8 mouse cellular contexts compared by ENCODE assay signal in genomic region chr19:6952712-6953037, GRCm38 (mm10). TPM values are rescaled to one million over a fixed set of nuclear protein-coding genes. Genes with fewer than 3 reads are reported as not detected.
A peak's percentile ranks its signal among the peaks of the same experiment; 100 is the strongest.
DNase-seq lines count a peak whose midpoint lies in the region; ATAC-seq and TF ChIP-seq lines count a peak whose summit lies in the region.

No protein-coding gene starts in this region.

- WGBS in forebrain, embryonic 16.5 days = 28% methylated on average over 3 of the region's 3 CpGs
- 17% methylated on average over 3 of the region's 3 CpGs for WGBS in intestine, embryonic 14.5 days
- 0% methylated on average over 3 of the region's 3 CpGs for WGBS in liver, embryonic 14.5 days (ENCODE audit: insufficient replicate concordance)
- WGBS in olfactory bulb, adult 2 months = 13% methylated on average over 3 of the region's 3 CpGs

- H3K27ac ChIP-seq in left cerebral cortex, adult 2 months = peak overlapping the region; percentile 96
- no peak overlapping the region; the same call in 1 of the 2 replicates for H3K27ac ChIP-seq in forebrain, embryonic 16.5 days (ENCODE audit: low read length)
- H3K27ac ChIP-seq in intestine, embryonic 14.5 days (ENCODE audit: low read depth) = peak overlapping the region; percentile 92
- peak overlapping the region; percentile 86; the same call in 1 of the 2 replicates for H3K27ac ChIP-seq in liver, embryonic 14.5 days
- H3K27ac ChIP-seq in olfactory bulb, adult 2 months (ENCODE audit: insufficient read depth, low read depth, low read length) = peak overlapping the region; percentile 76

- no peaks in the 10 kb centered on the region for H3K36me3 ChIP-seq in forebrain, embryonic 16.5 days (ENCODE audit: control insufficient read depth, insufficient read depth)
- peaks cover 50% of the 10 kb centered on the region for H3K36me3 ChIP-seq in intestine, embryonic 14.5 days (ENCODE audit: control insufficient read depth, insufficient read depth, low read length)
- H3K36me3 ChIP-seq in liver, embryonic 14.5 days (replicated peaks; ENCODE audit: control insufficient read depth, insufficient read depth, low read depth) = no peaks in the 10 kb centered on the region

- no peaks in the 10 kb centered on the region for H3K9me3 ChIP-seq in forebrain, embryonic 16.5 days (ENCODE audit: control insufficient read depth, low read length)
- no peaks in the 10 kb centered on the region for H3K9me3 ChIP-seq in intestine, embryonic 14.5 days (ENCODE audit: control insufficient read depth, low read length)
- H3K9me3 ChIP-seq in liver, embryonic 14.5 days (ENCODE audit: control insufficient read depth, low read length) = no peaks in the 10 kb centered on the region

- H3K4me1 ChIP-seq in forebrain, embryonic 16.5 days (replicated peaks; ENCODE audit: control insufficient read depth, insufficient read depth, low read length) = peaks cover 17% of the 10 kb centered on the region
- H3K4me1 ChIP-seq in intestine, embryonic 14.5 days (replicated peaks; ENCODE audit: control insufficient read depth, insufficient read depth, low read length) = peaks cover 20% of the 10 kb centered on the region
- H3K4me1 ChIP-seq in liver, embryonic 14.5 days (replicated peaks; ENCODE audit: control insufficient read depth in 2 of 2, insufficient read depth in 2 of 2, low read length in 1 of 2) = peaks cover 13 to 19% of the 10 kb centered on the region in 2 experiments
- peaks cover 10% of the 10 kb centered on the region for H3K4me1 ChIP-seq in olfactory bulb, adult 2 months (ENCODE audit: control insufficient read depth, insufficient read depth, low read length)

- no peak for ATAC-seq in forebrain, embryonic 16.5 days
- ATAC-seq in intestine, embryonic 14.5 days (replicated peaks; ENCODE audit: low FRiP score, low TSS enrichment, low read depth) = no peak
- ATAC-seq in liver, embryonic 14.5 days (ENCODE audit: insufficient read depth) = no peak; the same call in 1 of the 2 replicates
- no peak for ATAC-seq in megakaryocyte progenitor cell, adult 5-6 weeks (replicated peaks; ENCODE audit: poor library complexity)

- TF ChIP-seq EP300 in liver, embryonic 14.5 days (IDR thresholded peaks at IDR 0.05; ENCODE audit: low read depth) = no peak

- H3K4me2 ChIP-seq in forebrain, embryonic 16.5 days (ENCODE audit: low read length) = peak overlapping the region; percentile 77
- H3K4me2 ChIP-seq in intestine, embryonic 14.5 days (ENCODE audit: low read length) = peak overlapping the region; percentile 94
- H3K4me2 ChIP-seq in liver, embryonic 14.5 days (ENCODE audit: low read depth) = peak overlapping the region; percentile 96

- H3K9ac ChIP-seq in forebrain, embryonic 16.5 days (replicated peaks; ENCODE audit: low read depth, low read length) = peak overlapping the region; percentile 14; the same call in 1 of the 2 replicates
- H3K9ac ChIP-seq in intestine, embryonic 14.5 days (ENCODE audit: low read length) = peak overlapping the region; percentile 61
- H3K9ac ChIP-seq in liver, embryonic 14.5 days (replicated peaks) = peak overlapping the region; percentile 78

- no peaks in the 10 kb centered on the region for H3K27me3 ChIP-seq in forebrain, embryonic 16.5 days (replicated peaks; ENCODE audit: control insufficient read depth, insufficient read depth, low read length)
- H3K27me3 ChIP-seq in intestine, embryonic 14.5 days (replicated peaks; ENCODE audit: control insufficient read depth, insufficient read depth, low read length) = no peaks in the 10 kb centered on the region
- H3K27me3 ChIP-seq in liver, embryonic 14.5 days (ENCODE audit: control insufficient read depth, insufficient read depth, low read length) = no peaks in the 10 kb centered on the region

- TF ChIP-seq POLR2A in olfactory bulb, adult 2 months (IDR thresholded peaks at IDR 0.05; ENCODE audit: insufficient read depth, low read depth, low read length) = no peak

- DNase-seq in left cerebral cortex, adult 2 months (ENCODE audit: extremely low spot score in 1 of 2, low spot score in 2 of 2) = no peak
- no peak for DNase-seq in left cerebral cortex, postnatal 4 days
- no peak for DNase-seq in intestine, embryonic 14.5 days (ENCODE audit: low spot score)
- no peak for DNase-seq in liver, embryonic 14.5 days (ENCODE audit: low read depth in 3 of 3, low spot score in 3 of 3)
- no peak for DNase-seq in right cerebral cortex, adult 18-20 months

- H3K4me3 ChIP-seq in left cerebral cortex, adult 2 months = peak overlapping the region; percentile 62
- H3K4me3 ChIP-seq in forebrain, embryonic 16.5 days (replicated peaks; ENCODE audit: low read length) = no peak overlapping the region; the same call in 1 of the 2 replicates
- H3K4me3 ChIP-seq in intestine, embryonic 14.5 days (ENCODE audit: low read depth, low read length) = peak overlapping the region; percentile 52; the same call in 1 of the 2 replicates
- peak overlapping the region; percentile 70 to 87 for H3K4me3 ChIP-seq in liver, embryonic 14.5 days (ENCODE audit: insufficient read depth in 1 of 2, low read depth in 2 of 2, low read length in 2 of 2)
- H3K4me3 ChIP-seq in olfactory bulb, adult 2 months (ENCODE audit: insufficient read depth, low read depth, low read length) = peak overlapping the region; percentile 62

- TF ChIP-seq CTCF in left cerebral cortex, adult 2 months (IDR thresholded peaks at IDR 0.05) = no peak
- TF ChIP-seq CTCF in liver, embryonic 14.5 days (IDR thresholded peaks at IDR 0.05; ENCODE audit: low read depth) = no peak
- TF ChIP-seq CTCF in olfactory bulb, adult 2 months (IDR thresholded peaks at IDR 0.05; ENCODE audit: insufficient read depth, low read depth, low read length) = no peak

- intact Hi-C loops in left cerebral cortex, adult 2 months (cut with DNase I) = loop anchor here (2.0 kb wide), 1 partner anchor 16 kb away; no protein-coding TSS in a partner anchor
- intact Hi-C loops in left cerebral cortex, postnatal 4 days (cut with DNase I) = no loop called here

RNA-seq across cellular contexts. Expression of gene Gpr137, which starts 10.4 kb away (rescaled TPM):
- 100 to 1,000 TPM in 1 of 2 experiments, 10 to 100 TPM in 1; 97.3 to 104 TPM for total RNA-seq in left cerebral cortex, adult 2 months (2021)
- total RNA-seq in left cerebral cortex, postnatal 4 days (2021) = 10 to 100 TPM; 56.8 to 63.6 TPM
- polyA plus RNA-seq in forebrain, embryonic 16.5 days (2015; fragmentation: Nextera tagmentation; extraction: Ambion mirVana) = 46.3 and 52.5 TPM in 2 replicates
- 20.2 and 21.8 TPM in 2 replicates for polyA plus RNA-seq in intestine, embryonic 14.5 days (2014; fragmentation: Nextera tagmentation; extraction: Ambion mirVana)
- polyA plus RNA-seq in liver, embryonic 14.5 days (2012; rRNA removed) = 5.5 and 8.8 TPM in 2 replicates
- polyA plus RNA-seq in liver, embryonic 14.5 days (2014; fragmentation: Nextera tagmentation; extraction: Ambion mirVana) = 4.4 and 4.5 TPM in 2 replicates
- not detected in 2 replicates for polyA plus RNA-seq in olfactory bulb, adult 2 months (2012; ENCODE audit: insufficient read depth, insufficient read length, low replicate concordance, missing spikeins)
- 9.4 and 13.1 TPM in 2 replicates for total RNA-seq in megakaryocyte progenitor cell, adult 5-6 weeks (2015)
- 14.0 and 20.3 TPM in 2 replicates for total RNA-seq in megakaryocyte progenitor cell, adult 5-6 weeks (2017)

RNA-seq across cellular contexts. Expression of gene Bad, which starts 11.0 kb away (rescaled TPM):
- total RNA-seq in left cerebral cortex, adult 2 months (2021) = 10 to 100 TPM; 34.8 to 36.2 TPM
- 10 to 100 TPM; 46.2 to 47.1 TPM for total RNA-seq in left cerebral cortex, postnatal 4 days (2021)
- 87.9 and 88.4 TPM in 2 replicates for polyA plus RNA-seq in forebrain, embryonic 16.5 days (2015; fragmentation: Nextera tagmentation; extraction: Ambion mirVana)
- polyA plus RNA-seq in intestine, embryonic 14.5 days (2014; fragmentation: Nextera tagmentation; extraction: Ambion mirVana) = 58.1 and 63.5 TPM in 2 replicates
- 22.3 and 22.8 TPM in 2 replicates for polyA plus RNA-seq in liver, embryonic 14.5 days (2012; rRNA removed)
- 25.7 and 27.9 TPM in 2 replicates for polyA plus RNA-seq in liver, embryonic 14.5 days (2014; fragmentation: Nextera tagmentation; extraction: Ambion mirVana)
- not detected in 2 replicates for polyA plus RNA-seq in olfactory bulb, adult 2 months (2012; ENCODE audit: insufficient read depth, insufficient read length, low replicate concordance, missing spikeins)
- 13.4 and 14.1 TPM in 2 replicates for total RNA-seq in megakaryocyte progenitor cell, adult 5-6 weeks (2015)
- total RNA-seq in megakaryocyte progenitor cell, adult 5-6 weeks (2017) = 43.1 and 56.3 TPM in 2 replicates

RNA-seq across cellular contexts. Expression of gene Kcnk4, which starts 18.4 kb away (rescaled TPM):
- 10 to 100 TPM; 39.1 to 39.2 TPM for total RNA-seq in left cerebral cortex, adult 2 months (2021)
- total RNA-seq in left cerebral cortex, postnatal 4 days (2021) = 10 to 100 TPM; 13.8 to 15.5 TPM
- 2.1 and 3.3 TPM in 2 replicates for polyA plus RNA-seq in forebrain, embryonic 16.5 days (2015; fragmentation: Nextera tagmentation; extraction: Ambion mirVana)
- polyA plus RNA-seq in intestine, embryonic 14.5 days (2014; fragmentation: Nextera tagmentation; extraction: Ambion mirVana) = 0.22 TPM in 1 of 2 replicates, not detected in the other
- not detected in 2 replicates for polyA plus RNA-seq in liver, embryonic 14.5 days (2012; rRNA removed)
- polyA plus RNA-seq in liver, embryonic 14.5 days (2014; fragmentation: Nextera tagmentation; extraction: Ambion mirVana) = 0.05 TPM in 1 of 2 replicates, not detected in the other
- not detected in 2 replicates for polyA plus RNA-seq in olfactory bulb, adult 2 months (2012; ENCODE audit: insufficient read depth, insufficient read length, low replicate concordance, missing spikeins)
- total RNA-seq in megakaryocyte progenitor cell, adult 5-6 weeks (2015) = not detected in 2 replicates
- total RNA-seq in megakaryocyte progenitor cell, adult 5-6 weeks (2017) = not detected in 2 replicates

RNA-seq across cellular contexts. Expression of gene Ppp1r14b, which starts 22.1 kb away (rescaled TPM):
- 10 to 100 TPM; 62.4 to 65.6 TPM for total RNA-seq in left cerebral cortex, adult 2 months (2021)
- total RNA-seq in left cerebral cortex, postnatal 4 days (2021) = 100 to 1,000 TPM; 335 to 369 TPM
- 132 and 140 TPM in 2 replicates for polyA plus RNA-seq in forebrain, embryonic 16.5 days (2015; fragmentation: Nextera tagmentation; extraction: Ambion mirVana)
- polyA plus RNA-seq in intestine, embryonic 14.5 days (2014; fragmentation: Nextera tagmentation; extraction: Ambion mirVana) = 111 and 199 TPM in 2 replicates
- 52.2 and 69.6 TPM in 2 replicates for polyA plus RNA-seq in liver, embryonic 14.5 days (2012; rRNA removed)
- polyA plus RNA-seq in liver, embryonic 14.5 days (2014; fragmentation: Nextera tagmentation; extraction: Ambion mirVana) = 74.0 and 79.2 TPM in 2 replicates
- not detected in 2 replicates for polyA plus RNA-seq in olfactory bulb, adult 2 months (2012; ENCODE audit: insufficient read depth, insufficient read length, low replicate concordance, missing spikeins)
- total RNA-seq in megakaryocyte progenitor cell, adult 5-6 weeks (2015) = 190 and 236 TPM in 2 replicates
- 131 and 141 TPM in 2 replicates for total RNA-seq in megakaryocyte progenitor cell, adult 5-6 weeks (2017)

RNA-seq across cellular contexts. Expression of gene Plcb3, which starts 23.6 kb away (rescaled TPM):
- 10 to 100 TPM; 11.1 to 12.1 TPM for total RNA-seq in left cerebral cortex, adult 2 months (2021)
- 10 to 100 TPM; 13.7 to 15.1 TPM for total RNA-seq in left cerebral cortex, postnatal 4 days (2021)
- 11.5 and 12.3 TPM in 2 replicates for polyA plus RNA-seq in forebrain, embryonic 16.5 days (2015; fragmentation: Nextera tagmentation; extraction: Ambion mirVana)
- polyA plus RNA-seq in intestine, embryonic 14.5 days (2014; fragmentation: Nextera tagmentation; extraction: Ambion mirVana) = 123 and 138 TPM in 2 replicates
- polyA plus RNA-seq in liver, embryonic 14.5 days (2012; rRNA removed) = 7.2 and 7.7 TPM in 2 replicates
- polyA plus RNA-seq in liver, embryonic 14.5 days (2014; fragmentation: Nextera tagmentation; extraction: Ambion mirVana) = 4.6 and 4.9 TPM in 2 replicates
- not detected in 2 replicates for polyA plus RNA-seq in olfactory bulb, adult 2 months (2012; ENCODE audit: insufficient read depth, insufficient read length, low replicate concordance, missing spikeins)
- 5.0 and 6.8 TPM in 2 replicates for total RNA-seq in megakaryocyte progenitor cell, adult 5-6 weeks (2015)
- 7.3 and 7.6 TPM in 2 replicates for total RNA-seq in megakaryocyte progenitor cell, adult 5-6 weeks (2017)

Comparison
In these comparisons a context has a peak if more than half of its experiments do, and no peak if none do; other contexts are left out.
1. H3K9ac ChIP-seq: peak in every context shown above with its lines; median percentile 78 in liver, embryonic 14.5 days; 61 in intestine, embryonic 14.5 days; 14 in forebrain, embryonic 16.5 days.
2. RNA of gene Bad, which starts 11.0 kb away (polyA plus RNA-seq): 87.9 to 88.4 TPM in forebrain, embryonic 16.5 days, 58.1 to 63.5 TPM in intestine, embryonic 14.5 days and 22.3 to 27.9 TPM in liver, embryonic 14.5 days; not detected in olfactory bulb, adult 2 months; every median in the first group is over 10 times any median in the second.
3. Peak in every context shown above with its lines, with median percentiles within 50 percentile points of each other: H3K4me2 ChIP-seq.